Mouse (Mus musculus) E14TG2a.4 (cell line): ENCODE measurements around the gene Trim58.

Experiments used
- CTCF ChIP-seq: conservative IDR thresholded peaks from 2 replicates; pipeline ENCODE4 v1.5.1; 2014; ENCODE audit warnings: low read length
- POU5F1 ChIP-seq: IDR thresholded peaks from 2 replicates; pipeline ENCODE4 v1.6.1; 2014; ENCODE audit warnings: low read length, borderline replicate concordance

DNA sequence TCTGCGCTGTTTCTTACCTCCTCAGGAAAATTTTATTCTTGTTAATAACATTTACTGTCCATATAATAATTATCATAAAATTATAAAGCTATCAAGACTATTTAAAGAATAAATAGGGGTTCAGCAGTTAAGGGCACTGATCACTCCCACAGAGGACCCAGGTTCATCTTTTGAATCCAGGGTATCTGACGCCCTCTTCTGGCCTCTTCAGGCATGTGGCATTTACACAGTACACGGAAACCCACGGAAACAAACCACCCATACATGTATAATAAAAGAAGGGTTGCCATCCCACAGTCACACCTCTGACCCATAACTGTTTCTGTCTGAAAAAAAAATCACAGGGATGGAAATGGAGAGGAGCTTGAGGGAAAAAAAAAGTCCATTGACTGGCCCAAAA is 31.6 kb downstream of the Trim58 start:
- TF ChIP-seq CTCF (peak; percentile 25; the same call in 1 of the 2 replicates), POU5F1 (no peak)
